Mouse (Mus musculus): Measurements from ENCODE around the gene Gp1ba.

DNA sequence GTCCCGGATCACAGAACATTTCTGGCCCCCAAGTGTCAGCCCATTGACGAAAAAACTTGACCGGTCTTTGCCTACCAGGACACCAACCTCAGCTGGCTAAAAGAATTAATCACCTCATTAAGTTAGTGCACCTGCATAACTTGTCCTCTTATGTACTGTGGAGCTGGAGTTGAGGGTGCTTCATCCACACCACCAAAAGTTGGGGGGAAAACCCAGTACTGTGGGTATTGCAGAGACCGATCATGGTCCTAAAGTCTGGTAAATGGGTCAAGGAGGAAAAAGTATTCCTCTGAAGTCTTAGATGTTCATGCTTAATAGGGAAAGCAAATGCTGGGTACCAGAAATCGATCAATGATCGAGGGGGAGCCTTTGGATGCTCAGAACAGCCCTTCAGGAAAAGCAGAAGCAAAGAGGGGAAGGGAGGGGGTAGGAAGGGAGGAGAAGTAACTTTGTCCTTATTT, 14.0 kb downstream of the Gp1ba start:
- no peak for TF ChIP-seq ZC3H11A (IDR thresholded peaks at IDR 0.05; ENCODE audit: borderline replicate concordance, low read depth, low read length)
- TF ChIP-seq ZNF384 (IDR thresholded peaks at IDR 0.05; ENCODE audit: low read depth, low read length), result no peak
- TF ChIP-seq MAFK (IDR thresholded peaks at IDR 0.05; ENCODE audit: insufficient read depth, low read depth, low read length), result no peak
- TF ChIP-seq CHD2 (IDR thresholded peaks at IDR 0.05; ENCODE audit: low read depth, low read length), result no peak
